Mouse (Mus musculus) liver, embryonic 13.5 days (tissue): ENCODE measurements at regions not wholly inside any gene's neighbourhood (a gene's known extent, or its start where the extent isn't known, plus 50 kb on each side); places are given as distances from the start of the nearest gene placed in this dataset.
A peak's percentile ranks its signal among the peaks of the same experiment; 100 is the strongest.

ENCODE experiments used
- ATAC-seq: fragments of 200-750 bp; cut with Nextera tagmentation; 2 replicates; pipeline ENCODE4 v1.8.0; 2017; ENCODE audit warnings: low read depth, mild to moderate bottlenecking, moderate number of reproducible peaks, moderate library complexity
- DNase-seq: peaks from one replicate; pipeline ENCODE4 v3.0.0; 2022
- H3K27ac ChIP-seq: fragments of 300-500 bp; sonication (generic); 2 replicates; pipeline ENCODE4 v1.5.1; 2015; ENCODE audit warnings: moderate library complexity, mild to moderate bottlenecking, inconsistent platforms
- H3K27me3 ChIP-seq: fragments of 300-500 bp; sonication (generic); 2 replicates; pipeline ENCODE4 v1.6.1; 2015; ENCODE audit warnings: mild to moderate bottlenecking, inconsistent platforms
- H3K36me3 ChIP-seq: fragments of 300-500 bp; sonication (generic); 2 replicates; pipeline ENCODE4 v1.6.1; 2015; ENCODE audit warnings: mild to moderate bottlenecking, inconsistent platforms
- H3K4me1 ChIP-seq: fragments of 300-500 bp; sonication (generic); replicated peaks from 2 replicates; pipeline ENCODE4 v1.6.1; 2015; ENCODE audit warnings: inconsistent platforms
- H3K4me2 ChIP-seq: fragments of 300-500 bp; sonication (generic); 2 replicates; pipeline ENCODE4 v1.6.1; 2015; ENCODE audit warnings: inconsistent platforms, mild to moderate bottlenecking, moderate library complexity
- H3K4me3 ChIP-seq: fragments of 300-500 bp; sonication (generic); replicated peaks from 2 replicates; pipeline ENCODE4 v1.5.1; 2015; ENCODE audit warnings: mild to moderate bottlenecking, inconsistent platforms
- H3K9ac ChIP-seq: fragments of 300-500 bp; sonication (generic); 2 replicates; pipeline ENCODE4 v1.6.1; 2015; ENCODE audit warnings: mild to moderate bottlenecking, inconsistent platforms
- H3K9me3 ChIP-seq: fragments of 300-500 bp; sonication (generic); replicated peaks from 2 replicates; pipeline ENCODE4 v1.6.1; 2016; ENCODE audit warnings: inconsistent platforms
- WGBS: fragments of 180-500 bp; shearing (Covaris S2); methylation state at CpG from one replicate; pipeline ENCODE4 v1.1.7; 2015; ENCODE audit not compliant: insufficient replicate concordance; 5-methylcytosine and 5-hydroxymethylcytosine counted together

- Histone ChIP-seq H3K9ac (no peak overlapping the region), H3K27ac (no peak overlapping the region), H3K27me3 (no peaks in the 10 kb centered on the region), H3K4me2 (no peak overlapping the region), H3K36me3 (no peaks in the 10 kb centered on the region), H3K9me3 (no peaks in the 10 kb centered on the region), H3K4me1 (no peaks in the 10 kb centered on the region), H3K4me3 (no peak overlapping the region)
- DNase-seq (no peak), ATAC-seq (no peak)
- WGBS: 51% methylated on average over 7 of the region's 7 CpGs
Observed at GRCm38 (mm10) chr16:5368897-5369558, 113.2 kb upstream of the Eef2kmt start.

DNA sequence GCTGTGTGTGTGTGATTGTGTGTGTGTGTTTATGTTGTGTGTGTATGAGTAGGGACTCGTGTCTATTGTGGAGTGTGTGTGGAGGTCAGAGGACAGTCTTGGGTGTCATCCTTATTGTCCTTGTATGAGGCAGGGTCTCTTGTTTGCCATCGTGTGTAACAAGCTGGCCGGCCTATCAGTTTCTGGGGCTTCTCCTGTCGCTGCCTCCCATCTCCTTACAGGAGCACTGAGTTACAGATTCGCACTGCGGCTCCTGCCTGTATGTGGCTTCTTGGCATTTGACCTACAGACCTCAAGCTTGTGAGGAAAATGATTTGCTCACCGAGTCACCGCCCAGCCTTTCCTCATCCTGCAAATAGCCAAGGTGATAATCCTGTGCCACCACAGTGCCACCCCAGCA lies 112.6 kb upstream of the Eef2kmt start:
- ATAC-seq (no peak), DNase-seq (no peak)
- H3K4me3 ChIP-seq: no peak overlapping the region
- H3K9me3 ChIP-seq: no peaks in the 10 kb centered on the region
- H3K4me2 ChIP-seq: no peak overlapping the region
- no peaks in the 10 kb centered on the region for H3K36me3 ChIP-seq
- no peak overlapping the region for H3K9ac ChIP-seq
- 69% methylated on average over 8 of the region's 8 CpGs for WGBS
- H3K27ac ChIP-seq: no peak overlapping the region
- no peaks in the 10 kb centered on the region for H3K4me1 ChIP-seq
- no peaks in the 10 kb centered on the region for H3K27me3 ChIP-seq

- no peak overlapping the region for H3K9ac ChIP-seq
- H3K27me3 ChIP-seq: no peaks in the 10 kb centered on the region
- no peak for ATAC-seq
- H3K36me3 ChIP-seq: no peaks in the 10 kb centered on the region
- no peak overlapping the region for H3K4me2 ChIP-seq
- no peaks in the 10 kb centered on the region for H3K9me3 ChIP-seq
- no peak overlapping the region for H3K27ac ChIP-seq
- WGBS: 42% methylated on average over 10 of the region's 10 CpGs
- no peaks in the 10 kb centered on the region for H3K4me1 ChIP-seq
- DNase-seq: no peak
- H3K4me3 ChIP-seq: no peak overlapping the region
Observed at GRCm38 (mm10) chr16:5367581-5368119, 111.9 kb upstream of the Eef2kmt start.

- Histone ChIP-seq H3K4me3 (no peak overlapping the region), H3K4me1 (no peaks in the 10 kb centered on the region), H3K36me3 (no peaks in the 10 kb centered on the region), H3K9me3 (no peaks in the 10 kb centered on the region), H3K9ac (no peak overlapping the region), H3K27me3 (no peaks in the 10 kb centered on the region), H3K27ac (no peak overlapping the region), H3K4me2 (no peak overlapping the region)
- ATAC-seq: no peak
- WGBS: 57% methylated on average over 3 of the region's 3 CpGs
- no peak for DNase-seq
Observed at GRCm38 (mm10) chr16:5366021-5366420, 110.2 kb upstream of the Eef2kmt start.

DNA sequence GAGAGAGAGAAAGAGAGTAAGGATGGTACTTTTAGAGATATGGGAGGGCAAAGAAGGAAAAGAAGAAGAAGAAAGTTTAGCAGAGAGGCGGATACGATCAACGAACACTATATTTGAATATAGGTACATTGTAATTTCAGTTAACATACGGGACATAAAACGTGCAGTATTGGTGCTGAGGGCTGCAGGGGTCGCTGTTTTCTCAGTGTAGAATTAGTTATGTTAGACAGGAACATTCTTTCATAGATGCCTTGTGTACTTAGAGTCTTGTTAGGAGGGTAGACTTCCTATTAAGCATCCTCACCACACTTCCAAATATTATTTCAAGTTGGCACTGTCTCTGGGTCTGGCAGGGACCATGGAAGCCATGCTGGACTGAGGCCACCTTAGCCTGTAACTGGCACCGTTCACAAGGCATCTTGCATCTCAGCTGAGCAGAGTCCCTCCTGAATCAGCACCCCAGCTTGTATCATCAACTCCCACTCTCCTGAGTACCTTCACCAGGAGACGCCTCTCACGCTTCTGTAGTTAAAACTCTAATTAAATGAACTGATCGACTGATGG lies 107.3 kb upstream of the Eef2kmt start:
- Histone ChIP-seq H3K27me3 (no peaks in the 10 kb centered on the region), H3K4me3 (no peak overlapping the region), H3K36me3 (no peaks in the 10 kb centered on the region), H3K9me3 (no peaks in the 10 kb centered on the region), H3K27ac (no peak overlapping the region), H3K9ac (no peak overlapping the region), H3K4me2 (no peak overlapping the region), H3K4me1 (no peaks in the 10 kb centered on the region)
- ATAC-seq (no peak), DNase-seq (no peak)
- WGBS: 65% methylated on average over 10 of the region's 10 CpGs

- WGBS: 13% methylated on average over 4 of the region's 4 CpGs
- no peak for ATAC-seq
- H3K4me2 ChIP-seq: no peak overlapping the region
- no peak for DNase-seq
- no peak overlapping the region for H3K4me3 ChIP-seq
- no peak overlapping the region for H3K9ac ChIP-seq
- no peaks in the 10 kb centered on the region for H3K4me1 ChIP-seq
- H3K36me3 ChIP-seq: no peaks in the 10 kb centered on the region
- H3K9me3 ChIP-seq: no peaks in the 10 kb centered on the region
- H3K27me3 ChIP-seq: no peaks in the 10 kb centered on the region
- no peak overlapping the region for H3K27ac ChIP-seq
Observed at GRCm38 (mm10) chr16:5359193-5359592, 103.4 kb upstream of the Eef2kmt start.

- Histone ChIP-seq H3K27me3 (no peaks in the 10 kb centered on the region), H3K9ac (no peak overlapping the region), H3K36me3 (no peaks in the 10 kb centered on the region), H3K4me2 (no peak overlapping the region), H3K4me3 (no peak overlapping the region), H3K4me1 (peaks cover 11% of the 10 kb centered on the region), H3K9me3 (no peaks in the 10 kb centered on the region), H3K27ac (no peak overlapping the region)
- WGBS: 56% methylated on average over 2 of the region's 2 CpGs
- DNase-seq (no peak), ATAC-seq (no peak)
Observed at GRCm38 (mm10) chr16:5353881-5354280, 98.1 kb upstream of the Eef2kmt start.

DNA sequence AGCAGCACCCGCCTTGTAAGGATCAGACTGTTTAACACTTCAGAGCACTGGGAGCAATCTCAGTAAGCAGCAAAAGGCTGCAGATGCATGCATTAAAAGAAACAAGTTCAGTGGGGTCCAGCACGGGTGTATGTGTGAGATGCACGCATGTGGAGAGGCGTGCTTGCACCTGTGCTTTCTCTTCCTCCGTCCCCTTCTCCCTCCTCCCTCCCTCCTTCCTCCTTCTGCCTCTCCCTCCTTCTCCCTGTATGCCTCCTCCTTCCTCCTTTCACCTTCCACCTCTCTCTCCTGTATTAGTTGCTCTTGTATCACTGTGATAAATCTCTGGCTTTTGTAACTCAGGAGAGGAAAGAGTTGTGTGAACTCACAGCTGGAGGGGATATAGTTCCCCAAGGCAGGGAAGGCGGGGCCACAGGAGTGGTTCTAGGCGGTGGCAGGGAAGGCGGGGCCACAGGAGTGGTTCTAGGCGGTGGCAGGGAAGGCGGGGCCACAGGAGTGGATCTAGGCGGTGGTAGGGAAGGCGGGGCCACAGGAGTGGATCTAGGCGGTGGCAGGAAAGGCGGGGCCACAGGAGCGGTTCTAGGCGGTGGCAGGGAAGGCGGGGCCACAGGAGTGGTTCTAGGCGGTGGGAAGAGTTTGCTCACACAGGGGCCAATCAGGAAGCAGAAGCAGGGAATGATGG lies 96.2 kb upstream of the Eef2kmt start:
- no peak overlapping the region for H3K4me3 ChIP-seq
- 3% methylated on average over 18 of the region's 18 CpGs for WGBS
- ATAC-seq: peak; percentile 79

DNA sequence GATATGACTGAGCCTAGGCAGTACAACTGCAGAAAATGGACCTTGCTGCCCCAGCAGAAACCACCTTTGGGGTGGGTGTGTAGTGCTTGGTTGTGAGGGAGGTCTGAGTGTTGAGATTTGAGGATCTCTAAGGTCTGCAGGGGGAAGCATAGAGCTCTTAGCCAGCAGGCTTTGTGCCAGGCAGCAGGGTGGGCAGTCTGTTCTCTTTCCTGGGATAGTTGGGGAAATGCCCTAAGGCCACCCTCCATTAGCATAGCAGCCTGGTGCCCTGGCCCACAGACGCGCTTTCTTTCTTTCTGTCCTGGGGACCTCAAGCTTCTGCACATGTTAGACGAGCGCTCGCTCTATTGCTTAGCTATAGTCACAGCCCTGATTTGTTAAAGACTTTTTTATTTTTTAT lies 91.4 kb upstream of the Eef2kmt start:
- Histone ChIP-seq H3K9ac (no peak overlapping the region), H3K4me1 (peaks cover 5% of the 10 kb centered on the region), H3K36me3 (no peaks in the 10 kb centered on the region), H3K4me3 (no peak overlapping the region), H3K4me2 (no peak overlapping the region), H3K27me3 (no peaks in the 10 kb centered on the region), H3K27ac (no peak overlapping the region), H3K9me3 (no peaks in the 10 kb centered on the region)
- ATAC-seq (no peak), DNase-seq (no peak)
- WGBS: 70% methylated on average over 5 of the region's 5 CpGs

More for the DNA sequence above, 96.2 kb upstream of the Eef2kmt start:
- H3K27me3 ChIP-seq: no peaks in the 10 kb centered on the region
- H3K9me3 ChIP-seq: no peaks in the 10 kb centered on the region
- peak; percentile 60 for DNase-seq
- H3K36me3 ChIP-seq: no peaks in the 10 kb centered on the region
- H3K9ac ChIP-seq: no peak overlapping the region
- peaks cover 11% of the 10 kb centered on the region for H3K4me1 ChIP-seq
- peak overlapping the region; percentile 19; the same call in 1 of the 2 replicates for H3K4me2 ChIP-seq
- no peak overlapping the region for H3K27ac ChIP-seq

DNA sequence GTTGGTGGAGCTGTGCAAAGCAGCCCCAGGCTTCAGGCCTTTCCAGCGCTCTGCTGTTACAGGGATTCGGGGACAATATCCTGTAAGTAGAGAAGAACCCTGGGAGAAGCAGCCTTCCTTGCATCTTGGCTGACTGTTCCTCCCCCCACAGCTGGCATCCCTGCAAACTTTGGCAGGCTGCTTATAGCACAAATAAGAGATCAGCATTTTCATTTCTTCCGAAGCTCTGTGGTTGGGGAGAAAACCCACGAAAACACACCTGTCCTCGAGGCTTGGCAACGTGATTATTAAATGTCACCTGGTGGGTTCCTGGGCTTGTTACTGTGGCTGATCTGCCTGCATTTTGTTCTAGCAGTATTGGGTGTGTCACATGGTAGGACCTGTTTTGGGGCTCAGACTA lies 86.5 kb upstream of the Eef2kmt start:
- Histone ChIP-seq H3K4me2 (no peak overlapping the region), H3K9ac (no peak overlapping the region), H3K27me3 (no peaks in the 10 kb centered on the region), H3K9me3 (no peaks in the 10 kb centered on the region), H3K27ac (no peak overlapping the region), H3K4me3 (no peak overlapping the region), H3K4me1 (no peaks in the 10 kb centered on the region), H3K36me3 (no peaks in the 10 kb centered on the region)
- ATAC-seq: no peak
- 64% methylated on average over 6 of the region's 6 CpGs for WGBS
- DNase-seq: no peak

DNA sequence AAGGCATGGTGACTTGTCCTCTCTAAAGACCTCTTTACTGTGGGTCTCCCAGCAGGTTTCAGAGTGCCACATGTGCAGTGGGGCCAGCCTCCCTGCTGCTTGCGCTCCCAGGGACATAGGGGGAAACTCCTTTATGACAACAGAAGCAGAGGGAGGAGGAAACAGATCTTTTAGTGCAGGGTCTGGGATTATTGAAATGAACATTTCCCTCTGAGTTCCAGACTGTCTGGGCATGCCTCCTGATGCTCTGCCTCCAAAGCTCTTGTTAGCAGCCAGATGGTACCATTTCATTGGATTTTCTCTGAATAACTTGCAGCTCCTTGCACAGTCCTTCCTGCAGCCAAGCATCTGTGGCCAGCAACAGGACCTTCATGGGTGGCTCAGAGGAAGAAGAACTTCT lies 60.5 kb upstream of the Eef2kmt start:
- no peak overlapping the region for H3K4me3 ChIP-seq
- H3K27ac ChIP-seq: no peak overlapping the region
- no peak for DNase-seq
- H3K27me3 ChIP-seq: no peaks in the 10 kb centered on the region
- H3K4me2 ChIP-seq: no peak overlapping the region
- ATAC-seq: no peak
- H3K36me3 ChIP-seq: no peaks in the 10 kb centered on the region
- no peaks in the 10 kb centered on the region for H3K4me1 ChIP-seq
- H3K9me3 ChIP-seq: no peaks in the 10 kb centered on the region
- WGBS: 68% methylated on average over 1 of the region's 1 CpGs
- H3K9ac ChIP-seq: no peak overlapping the region
